Mouse (Mus musculus): ENCODE measurements around the gene Lars2.

GRCm38 (mm10) chr9:123365942-123366707 is 602 bp upstream of the Lars2 start:
- no peak for TF ChIP-seq CTCF (IDR thresholded peaks at IDR 0.05; ENCODE audit: low read depth, low read length)
- no peak for TF ChIP-seq POLR2A (IDR thresholded peaks at IDR 0.05; ENCODE audit: borderline replicate concordance, low read depth, low read length)
